Mouse (Mus musculus) retina, embryonic 14.5 days (tissue): Measurements from ENCODE around the gene Tdrd9.
"Not testable (repeated sequence)": the region's sequence is repeated elsewhere in the genome, so short reads cannot be mapped to it uniquely, and the experiment has no call there.

Experiments
- DNase-seq: peaks from one replicate; pipeline ENCODE4 v3.0.0-alpha.2; 2015; ENCODE audit warnings: low spot score

Gene Tdrd9

GRCm38 (mm10) chr12:112027408-112027807 is 56.0 kb downstream of the Tdrd9 start:
- DNase-seq, result no peak

- no peak for DNase-seq
Measured at GRCm38 (mm10) chr12:112033409-112033975, 62.1 kb downstream of the Tdrd9 start.

DNA sequence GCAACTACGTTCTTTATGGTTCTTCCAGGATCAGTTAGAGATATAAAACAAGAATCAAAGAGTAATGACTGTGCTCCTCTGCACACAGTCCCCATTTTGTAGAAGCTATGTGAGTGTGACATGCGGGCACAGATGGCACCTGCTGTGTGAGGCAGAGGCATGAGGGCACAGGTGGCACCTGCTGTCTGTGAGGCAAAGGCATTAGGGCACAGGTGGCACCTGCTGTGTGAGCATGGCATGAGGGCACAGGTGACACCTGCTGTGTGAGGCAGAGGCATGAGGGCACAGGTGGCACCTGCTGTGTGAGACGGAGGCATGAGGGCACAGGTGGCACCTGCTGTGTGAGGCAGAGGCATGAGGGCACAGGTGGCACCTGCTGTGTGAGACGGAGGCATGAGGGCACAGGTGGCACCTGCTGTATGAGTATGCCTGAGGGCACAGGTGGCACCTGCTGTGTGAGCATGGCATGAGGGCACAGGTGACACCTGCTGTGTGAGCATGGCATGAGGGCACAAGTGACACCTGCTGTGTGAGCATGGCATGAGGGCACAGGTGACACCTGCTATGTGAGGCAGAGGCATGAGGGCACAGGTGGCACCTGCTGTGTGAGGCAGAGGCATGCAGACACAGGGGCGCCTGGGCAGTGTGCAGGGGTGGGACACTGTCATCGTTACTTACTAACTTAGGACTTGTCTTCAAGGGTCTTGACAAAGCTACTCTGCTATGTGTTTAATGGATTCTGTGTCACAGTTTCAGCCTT is 64.2 kb downstream of the Tdrd9 start:
- not testable (repeated sequence) for DNase-seq

DNA sequence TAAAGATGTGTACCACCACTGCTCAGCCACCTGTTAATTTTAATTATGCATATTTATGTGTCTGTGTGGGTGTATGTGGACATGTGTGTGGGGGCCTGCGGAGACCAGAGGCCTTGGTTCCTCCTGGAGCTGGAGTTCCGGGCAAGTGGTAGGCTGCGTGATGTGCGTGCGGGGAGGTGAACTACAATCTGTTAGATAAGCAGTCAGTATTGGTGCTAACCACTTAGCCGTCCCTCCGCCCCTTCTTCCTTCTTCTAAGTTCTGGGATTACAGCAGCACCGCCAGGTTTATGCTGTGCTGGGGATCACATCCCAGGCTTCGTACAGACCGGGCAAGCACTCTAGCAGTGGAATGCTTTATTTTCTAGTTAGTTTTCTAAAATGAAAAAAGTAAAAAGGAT is 67.1 kb downstream of the Tdrd9 start:
- no peak for DNase-seq

DNA sequence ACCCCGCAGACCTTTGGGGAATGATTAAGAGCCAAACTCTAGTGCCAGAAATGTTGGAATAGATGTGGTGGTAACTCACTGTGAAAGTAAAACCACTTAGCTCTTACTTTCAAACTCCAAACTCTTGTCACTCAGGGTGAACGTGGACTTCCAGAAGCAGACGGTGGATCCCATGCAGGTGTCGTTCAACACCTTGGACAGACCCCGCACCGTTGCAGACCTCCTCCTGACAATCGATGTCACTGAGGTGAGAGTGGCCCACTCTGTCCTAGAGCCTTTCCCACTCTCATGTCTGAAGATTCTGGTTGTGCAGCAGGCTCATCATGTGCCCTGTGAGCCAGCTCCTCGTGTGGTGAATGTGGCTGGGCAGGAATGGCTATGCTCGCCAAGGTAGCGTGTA is 67.8 kb downstream of the Tdrd9 start:
- no peak for DNase-seq

DNA sequence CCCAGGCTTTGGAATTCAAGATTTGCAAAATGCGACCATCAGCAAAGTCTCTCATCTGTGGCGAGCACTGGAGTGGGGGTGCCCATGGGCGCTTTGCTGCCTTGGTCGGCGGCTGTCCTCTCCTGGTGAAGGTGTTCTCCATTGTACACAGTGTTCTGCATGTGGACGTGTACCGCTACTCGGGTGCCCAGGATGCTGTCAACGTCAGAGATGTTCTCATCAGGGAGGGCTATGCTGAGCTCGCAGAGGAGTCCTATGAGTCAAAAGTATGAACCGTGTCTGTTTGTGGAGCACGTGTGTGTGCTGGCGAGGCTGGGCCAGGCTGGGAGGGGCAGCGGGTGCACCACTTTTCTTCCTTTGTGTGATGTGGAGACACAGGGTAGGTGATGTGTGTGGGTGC is 71.3 kb downstream of the Tdrd9 start:
- no peak for DNase-seq

DNA sequence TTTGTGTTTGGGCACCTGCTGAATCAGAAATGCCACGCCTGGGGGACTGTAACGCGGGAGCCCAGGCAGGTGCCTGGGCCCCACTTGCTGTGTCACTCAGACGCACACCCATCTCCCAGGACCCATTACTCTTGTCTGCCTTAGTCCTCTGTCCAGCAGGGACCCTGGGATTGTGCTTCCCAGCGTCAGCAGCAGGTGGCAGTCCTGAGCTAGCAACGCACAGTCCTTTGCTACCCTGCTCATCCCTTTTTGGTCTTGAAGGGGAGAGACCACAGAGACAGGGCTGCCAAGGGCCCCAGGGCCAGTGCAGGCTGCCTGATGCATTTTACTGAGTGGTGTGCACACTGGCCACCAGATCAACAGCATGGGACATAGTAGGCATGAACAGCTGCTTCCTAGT is 106.3 kb downstream of the Tdrd9 start:
- peak; percentile 88 for DNase-seq

DNA sequence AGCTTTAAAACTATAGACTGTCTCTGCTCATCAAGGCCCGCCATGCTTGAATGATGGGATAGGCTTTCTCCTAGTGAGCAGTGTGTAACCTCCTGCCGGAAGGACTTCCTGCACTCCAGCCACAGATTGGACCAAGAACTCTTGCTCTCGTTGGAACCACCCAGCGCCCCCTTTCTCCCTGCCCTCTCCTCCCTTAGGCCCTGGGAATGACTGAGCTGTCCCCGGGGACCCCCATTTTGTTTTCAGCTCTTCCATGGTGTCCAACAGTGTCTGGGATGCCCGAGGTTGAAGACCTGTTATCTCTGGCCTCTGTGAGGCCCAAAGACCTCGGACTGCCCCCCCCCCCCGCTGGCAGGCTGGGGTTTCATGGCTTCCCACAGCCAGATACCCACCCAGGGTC is 108.6 kb downstream of the Tdrd9 start:
- DNase-seq, result no peak

DNA sequence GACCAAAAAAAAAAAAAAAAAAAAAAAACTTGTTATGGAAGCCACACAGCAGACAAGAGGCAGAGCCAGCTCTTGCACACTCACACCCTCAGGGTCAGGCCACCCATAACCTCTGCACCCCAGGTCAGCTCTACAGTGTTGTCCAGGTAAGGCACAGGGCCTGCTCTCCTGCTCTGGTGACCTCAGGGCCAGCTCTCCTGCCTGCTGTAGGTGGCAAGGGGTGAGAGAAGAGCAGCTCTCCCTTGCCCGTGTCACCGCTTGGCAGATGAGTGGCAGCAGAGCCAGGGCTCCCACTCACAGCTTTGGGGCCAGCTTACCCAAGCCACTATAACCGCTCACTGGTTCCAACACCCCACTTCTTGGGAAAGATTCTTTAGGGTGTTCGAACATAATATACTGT is 109.6 kb downstream of the Tdrd9 start:
- no peak for DNase-seq

- DNase-seq, result no peak
Measured at GRCm38 (mm10) chr12:112082241-112082640, 110.9 kb downstream of the Tdrd9 start.

- DNase-seq, result no peak
Measured at GRCm38 (mm10) chr12:112086250-112086649, 114.9 kb downstream of the Tdrd9 start.

DNA sequence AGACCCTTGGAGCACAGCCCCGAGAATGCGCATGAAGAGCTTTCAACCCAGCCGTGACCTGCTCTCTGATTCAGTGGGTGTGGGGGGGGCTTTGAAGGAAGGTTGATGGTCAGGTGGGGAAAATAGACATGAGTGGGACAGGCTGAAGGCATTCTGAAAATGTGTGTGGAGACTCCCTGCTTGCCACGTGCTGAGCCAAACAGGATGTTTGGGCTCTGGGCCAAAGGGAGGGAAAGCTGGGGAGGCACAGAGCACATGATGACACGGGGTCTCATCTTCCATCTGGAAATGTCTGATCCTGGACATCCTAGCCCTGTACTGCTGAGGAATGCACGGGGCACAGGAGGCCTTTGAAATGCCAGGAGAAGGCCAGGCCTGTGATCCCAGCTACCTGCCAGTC is 115.4 kb downstream of the Tdrd9 start:
- DNase-seq, result no peak

GRCm38 (mm10) chr12:112088609-112089324 is 117.4 kb downstream of the Tdrd9 start:
- no peak for DNase-seq

DNA sequence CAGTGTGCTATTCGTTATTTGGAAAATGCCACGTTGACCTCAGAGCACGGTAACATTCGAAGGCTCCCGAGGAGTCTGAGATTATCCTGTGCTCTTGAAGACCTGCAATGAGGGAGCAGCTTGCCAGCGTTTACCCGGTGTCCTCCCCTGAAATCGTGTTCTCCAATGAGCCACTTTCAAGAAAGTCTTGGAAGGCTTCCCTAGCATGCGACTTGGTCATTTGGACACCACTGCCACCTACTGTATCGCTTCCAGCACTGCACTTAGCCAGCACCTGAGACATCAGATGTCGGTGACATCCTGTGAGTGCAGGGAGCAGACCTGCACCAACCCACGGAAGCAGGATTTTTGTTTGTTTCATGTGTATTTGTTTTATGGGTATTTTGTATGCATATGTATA is 119.7 kb downstream of the Tdrd9 start:
- DNase-seq, result peak; percentile 87

- DNase-seq, result no peak
Measured at GRCm38 (mm10) chr12:112094261-112094880, 123.0 kb downstream of the Tdrd9 start.

GRCm38 (mm10) chr12:112096051-112096732 is 124.8 kb downstream of the Tdrd9 start:
- no peak for DNase-seq

DNA sequence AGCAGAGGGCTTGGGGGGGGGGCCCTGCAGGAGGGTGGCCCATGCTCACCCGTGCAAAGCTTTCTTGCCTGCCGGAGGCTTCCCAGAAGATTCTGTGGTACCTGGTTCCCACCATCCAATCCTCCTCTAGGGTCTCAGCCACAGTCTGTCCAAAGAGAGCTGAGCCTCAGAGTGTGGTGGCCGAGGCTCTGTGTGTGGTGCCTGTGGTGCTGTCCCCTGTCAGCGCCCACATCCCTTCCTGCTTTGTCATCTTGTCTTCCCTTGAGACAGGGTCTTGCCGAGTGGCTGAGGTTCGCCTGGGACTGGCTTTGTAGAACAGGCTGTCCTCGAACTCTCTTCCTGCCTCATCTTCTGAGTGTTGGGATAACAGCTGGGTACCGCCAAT is 125.4 kb downstream of the Tdrd9 start:
- no peak for DNase-seq

GRCm38 (mm10) chr12:112100106-112100505 is 128.7 kb downstream of the Tdrd9 start:
- DNase-seq, result no peak

GRCm38 (mm10) chr12:112101045-112101444 is 129.7 kb downstream of the Tdrd9 start:
- DNase-seq, result peak; percentile 61

DNA sequence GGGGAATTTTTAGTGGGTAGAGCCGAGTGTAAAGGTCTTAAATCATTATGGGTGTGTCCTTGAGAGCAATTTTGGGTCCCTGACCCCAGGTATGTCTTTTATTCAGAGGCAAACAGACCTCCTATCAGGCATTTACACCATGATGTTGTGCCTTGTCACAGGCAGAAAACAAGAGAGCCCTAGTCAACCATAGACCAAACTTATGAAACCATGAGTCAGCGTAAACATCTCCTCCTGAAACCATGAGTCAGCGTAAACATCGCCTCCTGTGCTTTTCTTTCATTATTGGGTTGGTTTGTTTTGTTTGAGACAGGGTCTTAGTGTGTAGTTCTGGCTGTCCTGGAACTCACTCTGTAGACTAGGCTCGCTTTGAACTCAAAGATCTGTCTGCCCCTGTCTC is 131.8 kb downstream of the Tdrd9 start:
- DNase-seq, result no peak

DNA sequence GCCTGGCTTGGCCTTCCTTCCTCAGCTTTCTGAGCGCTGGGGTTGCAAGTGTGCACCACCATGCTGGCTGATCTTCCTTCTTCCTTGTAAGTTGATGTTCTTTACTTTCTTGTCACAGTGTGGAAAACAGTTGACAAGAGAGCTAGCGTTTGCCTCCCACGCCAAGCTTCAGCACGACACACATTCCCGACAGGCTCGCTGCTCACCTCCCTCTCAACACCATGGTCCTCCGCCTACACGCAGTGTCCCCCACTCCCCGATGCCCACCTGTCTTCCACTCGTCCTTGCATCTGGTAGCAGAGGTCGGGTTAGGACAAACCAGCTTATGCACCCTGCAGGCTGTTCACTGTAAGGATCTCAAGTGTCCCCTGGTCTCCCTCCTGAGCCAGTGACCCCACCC is 133.5 kb downstream of the Tdrd9 start:
- DNase-seq, result no peak

DNA sequence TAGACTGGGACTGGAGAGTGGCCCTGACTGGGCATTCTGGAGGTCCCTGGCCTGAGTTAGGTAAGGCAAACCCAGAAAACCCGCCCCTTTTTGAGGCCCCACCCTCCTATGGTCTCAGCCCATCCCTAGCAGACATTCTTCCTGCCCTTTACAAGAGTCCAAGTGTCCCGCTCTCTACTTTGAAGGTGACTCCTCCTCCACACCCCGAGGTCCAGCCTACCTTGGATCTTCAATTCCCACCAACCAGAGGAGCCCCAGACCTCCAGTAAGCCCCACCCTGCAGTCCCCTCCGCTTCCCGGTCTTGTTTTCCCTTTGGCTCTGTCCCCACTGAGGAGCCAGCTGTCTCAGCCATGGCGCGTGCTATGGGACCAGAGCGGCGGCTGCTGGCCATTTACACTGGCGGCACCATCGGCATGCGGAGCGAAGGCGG is 135.2 kb downstream of the Tdrd9 start, which contains the start of gene Aspg:
Gene Aspg (plus strand): TSS at position 139 of the 431 bp plus-strand sequence.
- peak; percentile 49 for DNase-seq
